Mouse (Mus musculus): ENCODE measurements around the gene Rpl31. TPM values are rescaled to one million over a fixed set of nuclear protein-coding genes. Genes with fewer than 3 reads are reported as not detected.

Rpl31 gene
- polyA plus RNA-seq, 1 experiment = 252 TPM

- Histone ChIP-seq H3K36me3 (ENCODE audit: control insufficient read depth, insufficient read depth, low read length) (no peaks in the 10 kb centered on the region), H3K4me1 (ENCODE audit: control insufficient read depth, insufficient read depth, low read length) (no peaks in the 10 kb centered on the region), H3K27me3 (ENCODE audit: control insufficient read depth, insufficient read depth, low read length) (no peaks in the 10 kb centered on the region), H3K27ac (ENCODE audit: control insufficient read depth, insufficient read depth, low read depth, low read length) (no peak overlapping the region), H3K4me3 (ENCODE audit: control insufficient read depth, low read depth, low read length) (no peak overlapping the region)
- TF ChIP-seq POLR2A (IDR thresholded peaks at IDR 0.05; ENCODE audit: control insufficient read depth, low read depth, low read length) = no peak
Measured at GRCm38 (mm10) chr1:39332456-39332855, 35.2 kb upstream of the Rpl31 start.

GRCm38 (mm10) chr1:39335561-39336196 is 32.0 kb upstream of the Rpl31 start:
- TF ChIP-seq CTCF (IDR thresholded peaks at IDR 0.05; ENCODE audit: control insufficient read depth, insufficient read depth, insufficient replicate concordance, low read depth, low read length) (no peak), POLR2A (IDR thresholded peaks at IDR 0.05; ENCODE audit: control insufficient read depth, low read depth, low read length) (no peak)
- H3K27ac ChIP-seq (ENCODE audit: control insufficient read depth, insufficient read depth, low read depth, low read length) = no peak overlapping the region

GRCm38 (mm10) chr1:39336788-39337187 is 30.9 kb upstream of the Rpl31 start:
- no peak overlapping the region for H3K4me3 ChIP-seq (ENCODE audit: control insufficient read depth, low read depth, low read length)
- H3K27ac ChIP-seq (ENCODE audit: control insufficient read depth, insufficient read depth, low read depth, low read length) = no peak overlapping the region
- no peak for TF ChIP-seq CTCF (IDR thresholded peaks at IDR 0.05; ENCODE audit: control insufficient read depth, insufficient read depth, insufficient replicate concordance, low read depth, low read length)
- no peak for TF ChIP-seq POLR2A (IDR thresholded peaks at IDR 0.05; ENCODE audit: control insufficient read depth, low read depth, low read length)
- H3K4me1 ChIP-seq (ENCODE audit: control insufficient read depth, insufficient read depth, low read length) = peaks cover 2% of the 10 kb centered on the region; the same call in 1 of the 2 replicates
- no peaks in the 10 kb centered on the region for H3K36me3 ChIP-seq (ENCODE audit: control insufficient read depth, insufficient read depth, low read length)
- H3K27me3 ChIP-seq (ENCODE audit: control insufficient read depth, insufficient read depth, low read length) = no peaks in the 10 kb centered on the region

More at GRCm38 (mm10) chr1:39335561-39336196, 32.0 kb upstream of the Rpl31 start:
- Histone ChIP-seq H3K4me3 (ENCODE audit: control insufficient read depth, low read depth, low read length) (no peak overlapping the region), H3K36me3 (ENCODE audit: control insufficient read depth, insufficient read depth, low read length) (no peaks in the 10 kb centered on the region), H3K4me1 (ENCODE audit: control insufficient read depth, insufficient read depth, low read length) (no peaks in the 10 kb centered on the region), H3K27me3 (ENCODE audit: control insufficient read depth, insufficient read depth, low read length) (no peaks in the 10 kb centered on the region)

GRCm38 (mm10) chr1:39338831-39339230 is 28.8 kb upstream of the Rpl31 start:
- H3K27ac ChIP-seq (ENCODE audit: control insufficient read depth, insufficient read depth, low read depth, low read length) = no peak overlapping the region
- H3K4me1 ChIP-seq (ENCODE audit: control insufficient read depth, insufficient read depth, low read length) = peaks cover 2% of the 10 kb centered on the region; the same call in 1 of the 2 replicates
- TF ChIP-seq POLR2A (IDR thresholded peaks at IDR 0.05; ENCODE audit: control insufficient read depth, low read depth, low read length) (no peak), CTCF (IDR thresholded peaks at IDR 0.05; ENCODE audit: control insufficient read depth, insufficient read depth, insufficient replicate concordance, low read depth, low read length) (no peak)
- H3K36me3 ChIP-seq (ENCODE audit: control insufficient read depth, insufficient read depth, low read length) = no peaks in the 10 kb centered on the region
- no peaks in the 10 kb centered on the region for H3K27me3 ChIP-seq (ENCODE audit: control insufficient read depth, insufficient read depth, low read length)
- no peak overlapping the region for H3K4me3 ChIP-seq (ENCODE audit: control insufficient read depth, low read depth, low read length)

GRCm38 (mm10) chr1:39339455-39339854 is 28.2 kb upstream of the Rpl31 start:
- Histone ChIP-seq H3K27me3 (ENCODE audit: control insufficient read depth, insufficient read depth, low read length) (no peaks in the 10 kb centered on the region), H3K4me3 (ENCODE audit: control insufficient read depth, low read depth, low read length) (no peak overlapping the region), H3K27ac (ENCODE audit: control insufficient read depth, insufficient read depth, low read depth, low read length) (no peak overlapping the region), H3K4me1 (ENCODE audit: control insufficient read depth, insufficient read depth, low read length) (peaks cover 2% of the 10 kb centered on the region; the same call in 1 of the 2 replicates), H3K36me3 (ENCODE audit: control insufficient read depth, insufficient read depth, low read length) (no peaks in the 10 kb centered on the region)
- TF ChIP-seq POLR2A (IDR thresholded peaks at IDR 0.05; ENCODE audit: control insufficient read depth, low read depth, low read length) = no peak
- no peak for TF ChIP-seq CTCF (IDR thresholded peaks at IDR 0.05; ENCODE audit: control insufficient read depth, insufficient read depth, insufficient replicate concordance, low read depth, low read length)

- Histone ChIP-seq H3K27me3 (ENCODE audit: control insufficient read depth, insufficient read depth, low read length) (no peaks in the 10 kb centered on the region), H3K4me1 (ENCODE audit: control insufficient read depth, insufficient read depth, low read length) (peaks cover 2% of the 10 kb centered on the region; the same call in 1 of the 2 replicates), H3K27ac (ENCODE audit: control insufficient read depth, insufficient read depth, low read depth, low read length) (no peak overlapping the region), H3K36me3 (ENCODE audit: control insufficient read depth, insufficient read depth, low read length) (no peaks in the 10 kb centered on the region), H3K4me3 (ENCODE audit: control insufficient read depth, low read depth, low read length) (no peak overlapping the region)
- no peak for TF ChIP-seq CTCF (IDR thresholded peaks at IDR 0.05; ENCODE audit: control insufficient read depth, insufficient read depth, insufficient replicate concordance, low read depth, low read length)
Measured at GRCm38 (mm10) chr1:39340156-39340555, 27.5 kb upstream of the Rpl31 start.

- no peaks in the 10 kb centered on the region for H3K36me3 ChIP-seq (ENCODE audit: control insufficient read depth, insufficient read depth, low read length)
Measured at GRCm38 (mm10) chr1:39340647-39341046, 27.0 kb upstream of the Rpl31 start.

More at GRCm38 (mm10) chr1:39340647-39341046, 27.0 kb upstream of the Rpl31 start:
- Histone ChIP-seq H3K4me1 (ENCODE audit: control insufficient read depth, insufficient read depth, low read length) (peaks cover 2% of the 10 kb centered on the region; the same call in 1 of the 2 replicates), H3K27ac (ENCODE audit: control insufficient read depth, insufficient read depth, low read depth, low read length) (no peak overlapping the region), H3K27me3 (ENCODE audit: control insufficient read depth, insufficient read depth, low read length) (no peaks in the 10 kb centered on the region), H3K4me3 (ENCODE audit: control insufficient read depth, low read depth, low read length) (no peak overlapping the region)
- TF ChIP-seq POLR2A (IDR thresholded peaks at IDR 0.05; ENCODE audit: control insufficient read depth, low read depth, low read length) (no peak), CTCF (IDR thresholded peaks at IDR 0.05; ENCODE audit: control insufficient read depth, insufficient read depth, insufficient replicate concordance, low read depth, low read length) (peak; percentile 44; the same call in 1 of the 2 replicates)
